Mouse (Mus musculus): ENCODE results near the gene Sgcd. TPM values are rescaled to one million over a fixed set of nuclear protein-coding genes. Genes with fewer than 3 reads are reported as not detected.

Gene Sgcd
- total and polyA plus RNA-seq, 3 experiments, result 0.38 to 2.4 (median 0.43) TPM

- no peak overlapping the region for H3K4me2 ChIP-seq (ENCODE audit: insufficient read depth, low read depth, poor library complexity, severe bottlenecking)
- H3K9me3 ChIP-seq (replicated peaks; ENCODE audit: low read length), result no peaks in the 10 kb centered on the region
- no peak for TF ChIP-seq E2F4 (IDR thresholded peaks at IDR 0.05; ENCODE audit: insufficient replicate concordance, low read depth, low read length)
- TF ChIP-seq TBP (conservative IDR thresholded peaks at IDR 0.05; ENCODE audit: low read depth, low read length), result no peak
- no peak for TF ChIP-seq EP300 (IDR thresholded peaks at IDR 0.05; ENCODE audit: low read length)
- TF ChIP-seq POLR2A (IDR thresholded peaks at IDR 0.05; ENCODE audit: low read depth, low read length), result no peak
- TF ChIP-seq USF2 (conservative IDR thresholded peaks at IDR 0.05; ENCODE audit: low read depth, low read length), result no peak
- TF ChIP-seq MXI1 (IDR thresholded peaks at IDR 0.05; ENCODE audit: low read depth, low read length), result no peak
- TF ChIP-seq TCF12 (IDR thresholded peaks at IDR 0.05; ENCODE audit: low read depth, low read length), result no peak
- TF ChIP-seq ZMIZ1 (IDR thresholded peaks at IDR 0.05; ENCODE audit: low read depth, low read length), result no peak
- TF ChIP-seq CHD1 (IDR thresholded peaks at IDR 0.05; ENCODE audit: low read depth, low read length), result no peak
- no peak for TF ChIP-seq SMC3 (IDR thresholded peaks at IDR 0.05; ENCODE audit: low read depth, low read length)
- TF ChIP-seq NELFE (IDR thresholded peaks at IDR 0.05; ENCODE audit: low read depth, low read length), result no peak
- TF ChIP-seq JUND (conservative IDR thresholded peaks at IDR 0.05; ENCODE audit: low read depth, low read length), result no peak
- TF ChIP-seq RCOR1 (conservative IDR thresholded peaks at IDR 0.05; ENCODE audit: low read depth, low read length), result no peak
- no peak for TF ChIP-seq ZNF384 (IDR thresholded peaks at IDR 0.05; ENCODE audit: low read depth, low read length)
- no peak for TF ChIP-seq USF1 (IDR thresholded peaks at IDR 0.05; ENCODE audit: low read depth, low read length)
- TF ChIP-seq POLR2AphosphoS2 (IDR thresholded peaks at IDR 0.05; ENCODE audit: low read depth, low read length), result no peak
- peaks cover 2 to 12% of the 10 kb centered on the region in 2 experiments; a peak in 2 of 4 replicates for H3K4me1 ChIP-seq (ENCODE audit: control insufficient read depth in 1 of 2, insufficient read depth in 2 of 2)
- no peak overlapping the region for H3K4me3 ChIP-seq (replicated peaks in 1 of 3; ENCODE audit: low read depth in 2 of 3, low read length in 2 of 3, poor library complexity in 1 of 3)
- H3K9ac ChIP-seq (ENCODE audit: insufficient read depth, low read depth), result no peak overlapping the region
- no peak for DNase-seq (ENCODE audit: extremely low read depth)
- no peaks in the 10 kb centered on the region for H3K36me3 ChIP-seq (replicated peaks in 1 of 2; ENCODE audit: control insufficient read depth in 1 of 2, insufficient read depth in 1 of 2, low read length in 1 of 2)
- H3K79me2 ChIP-seq (replicated peaks; ENCODE audit: control insufficient read depth, extremely low read depth, insufficient read depth, poor library complexity, severe bottlenecking), result no peaks in the 10 kb centered on the region; the same call in 1 of the 2 replicates
- H3K27me3 ChIP-seq (replicated peaks), result no peaks in the 10 kb centered on the region
- dilution Hi-C loops (cut with MboI; ENCODE audit: extremely low pct_ligation_motif_present, extremely low pct_unique_long_range_greater_than_20kb, low sequenced_read_pairs) (no loop called here), in situ Hi-C loops (cut with MboI; ENCODE audit: low pct_ligation_motif_present, low pct_unique_long_range_greater_than_20kb, low sequenced_read_pairs) (no loop called here)
- H3K27ac ChIP-seq (ENCODE audit: insufficient read depth, low read depth), result no peak overlapping the region
Measured at GRCm38 (mm10) chr11:47268556-47268955, 720.2 kb downstream of the Sgcd start.

DNA sequence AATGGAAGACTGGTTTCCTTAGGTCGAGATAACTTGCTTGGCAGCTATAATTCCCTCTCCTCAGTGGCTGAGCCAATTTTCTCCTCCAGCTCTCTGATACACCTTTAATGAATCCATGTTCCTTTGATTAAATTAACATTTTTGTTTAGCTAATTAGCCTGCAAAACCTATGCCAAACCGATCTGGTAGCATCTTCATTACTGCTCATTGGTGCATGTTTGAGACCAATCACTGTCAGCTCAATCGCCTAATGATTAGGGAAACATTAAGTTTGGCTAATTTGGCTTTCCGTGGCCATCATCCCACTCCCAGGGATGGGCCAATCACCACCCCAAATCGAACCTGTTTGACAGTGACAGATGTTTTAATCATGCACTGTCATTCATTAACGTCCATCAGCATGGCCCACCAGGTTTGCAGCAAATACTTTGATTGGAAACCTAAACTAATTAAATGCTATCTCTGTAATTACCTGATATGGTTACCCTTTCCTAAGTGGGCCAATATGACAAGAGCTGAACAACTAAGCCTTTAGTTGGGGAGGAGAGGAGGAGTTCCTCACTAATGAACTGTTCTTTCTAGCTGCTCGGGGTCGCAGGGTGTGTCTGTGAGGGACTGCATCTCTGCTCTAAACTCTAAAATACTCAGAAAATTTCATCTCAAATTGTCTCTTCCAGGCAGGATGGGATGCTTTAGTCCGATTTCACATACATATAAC, 724.3 kb downstream of the Sgcd start:
- H3K4me3 ChIP-seq (replicated peaks in 1 of 3; ENCODE audit: low read depth in 2 of 3, low read length in 2 of 3, poor library complexity in 1 of 3), result no peak overlapping the region
- in situ Hi-C loops (cut with MboI; ENCODE audit: low pct_ligation_motif_present, low pct_unique_long_range_greater_than_20kb, low sequenced_read_pairs), result no loop called here
- H3K4me2 ChIP-seq (ENCODE audit: insufficient read depth, low read depth, poor library complexity, severe bottlenecking), result no peak overlapping the region
- no peak overlapping the region for H3K27ac ChIP-seq (ENCODE audit: insufficient read depth, low read depth)
- no peaks in the 10 kb centered on the region for H3K27me3 ChIP-seq (replicated peaks)
- TF ChIP-seq USF2 (conservative IDR thresholded peaks at IDR 0.05; ENCODE audit: low read depth, low read length), result no peak
- no peak for TF ChIP-seq USF1 (IDR thresholded peaks at IDR 0.05; ENCODE audit: low read depth, low read length)
- TF ChIP-seq SMC3 (IDR thresholded peaks at IDR 0.05; ENCODE audit: low read depth, low read length), result no peak
- no peak for TF ChIP-seq ELF1 (IDR thresholded peaks at IDR 0.05; ENCODE audit: low read depth, low read length)
- TF ChIP-seq EP300 (IDR thresholded peaks at IDR 0.05; ENCODE audit: low read length), result no peak
- no peak for TF ChIP-seq ZNF384 (IDR thresholded peaks at IDR 0.05; ENCODE audit: low read depth, low read length)
- no peak for TF ChIP-seq MAZ (IDR thresholded peaks at IDR 0.05; ENCODE audit: low read depth, low read length)
- TF ChIP-seq PAX5 (IDR thresholded peaks at IDR 0.05; ENCODE audit: low read length), result no peak
- TF ChIP-seq CHD1 (IDR thresholded peaks at IDR 0.05; ENCODE audit: low read depth, low read length), result no peak
- no peak for TF ChIP-seq MEF2A (IDR thresholded peaks at IDR 0.05; ENCODE audit: borderline replicate concordance, low read depth, low read length)
- no peak for TF ChIP-seq TCF12 (IDR thresholded peaks at IDR 0.05; ENCODE audit: low read depth, low read length)
- TF ChIP-seq ZC3H11A (IDR thresholded peaks at IDR 0.05; ENCODE audit: low read depth, low read length), result no peak
- dilution Hi-C loops (cut with MboI; ENCODE audit: extremely low pct_ligation_motif_present, extremely low pct_unique_long_range_greater_than_20kb, low sequenced_read_pairs), result no loop called here
- no peaks in the 10 kb centered on the region; the same call in 1 of the 2 replicates for H3K79me2 ChIP-seq (replicated peaks; ENCODE audit: control insufficient read depth, extremely low read depth, insufficient read depth, poor library complexity, severe bottlenecking)
- no peak overlapping the region for H3K9ac ChIP-seq (ENCODE audit: insufficient read depth, low read depth)
- no peaks in the 10 kb centered on the region for H3K4me1 ChIP-seq (ENCODE audit: control insufficient read depth in 1 of 2, insufficient read depth in 2 of 2)
- H3K36me3 ChIP-seq (replicated peaks in 1 of 2; ENCODE audit: control insufficient read depth in 1 of 2, insufficient read depth in 1 of 2, low read length in 1 of 2), result no peaks in the 10 kb centered on the region
- DNase-seq (ENCODE audit: extremely low read depth), result no peak
- H3K9me3 ChIP-seq (replicated peaks; ENCODE audit: low read length), result no peaks in the 10 kb centered on the region
